Mouse (Mus musculus): ENCODE results near the gene Dxo. TPM values are rescaled to one million over a fixed set of nuclear protein-coding genes. Genes with fewer than 3 reads are reported as not detected.

Dxo gene
- polyA plus RNA-seq, 1 experiment from 2014 or later, result 69.4 TPM

GRCm38 (mm10) chr17:34860514-34860913, 23.7 kb downstream of the Dxo start:
- Histone ChIP-seq H3K36me3 (ENCODE audit: control insufficient read depth, insufficient read depth, low read length) (no peaks in the 10 kb centered on the region), H3K27me3 (ENCODE audit: control insufficient read depth, insufficient read depth, low read length) (no peaks in the 10 kb centered on the region), H3K9me3 (ENCODE audit: control insufficient read depth, low read length) (no peaks in the 10 kb centered on the region), H3K4me1 (ENCODE audit: control insufficient read depth, insufficient read depth, low read length) (no peaks in the 10 kb centered on the region), H3K4me3 (ENCODE audit: low read depth, low read length) (no peak overlapping the region), H3K27ac (ENCODE audit: low read depth, low read length) (no peak overlapping the region), H3K9ac (ENCODE audit: low read length) (no peak overlapping the region), H3K4me2 (ENCODE audit: low read depth) (no peak overlapping the region)
- DNase-seq (ENCODE audit: low spot score) (no peak), ATAC-seq (ENCODE audit: insufficient read depth, low FRiP score, low TSS enrichment) (no peak)
- 87% methylated on average over 9 of the region's 9 CpGs for WGBS

GRCm38 (mm10) chr17:34861704-34862415, 25.0 kb downstream of the Dxo start:
- Histone ChIP-seq H3K4me1 (ENCODE audit: control insufficient read depth, insufficient read depth, low read length) (no peaks in the 10 kb centered on the region), H3K9ac (ENCODE audit: low read length) (no peak overlapping the region), H3K27me3 (ENCODE audit: control insufficient read depth, insufficient read depth, low read length) (no peaks in the 10 kb centered on the region), H3K36me3 (ENCODE audit: control insufficient read depth, insufficient read depth, low read length) (no peaks in the 10 kb centered on the region), H3K27ac (ENCODE audit: low read depth, low read length) (no peak overlapping the region), H3K4me2 (ENCODE audit: low read depth) (no peak overlapping the region), H3K9me3 (ENCODE audit: control insufficient read depth, low read length) (no peaks in the 10 kb centered on the region), H3K4me3 (ENCODE audit: low read depth, low read length) (no peak overlapping the region)
- ATAC-seq (ENCODE audit: insufficient read depth, low FRiP score, low TSS enrichment), result no peak
- DNase-seq (ENCODE audit: low spot score), result no peak
- 70% methylated on average over 13 of the region's 13 CpGs for WGBS

GRCm38 (mm10) chr17:34862416-34863081, 25.7 kb downstream of the Dxo start, which contains the start of gene Cfb:
Gene Cfb, minus strand, starts transcription at chr17:34862518.
- Histone ChIP-seq H3K9me3 (ENCODE audit: control insufficient read depth, low read length) (no peaks in the 10 kb centered on the region), H3K4me2 (ENCODE audit: low read depth) (no peak within 1 kb of the TSS), H3K4me1 (ENCODE audit: control insufficient read depth, insufficient read depth, low read length) (no peaks in the 10 kb centered on the region), H3K4me3 (ENCODE audit: low read depth, low read length) (no peak within 1 kb of the TSS), H3K36me3 (ENCODE audit: control insufficient read depth, insufficient read depth, low read length) (no peaks in the 10 kb centered on the region), H3K27me3 (ENCODE audit: control insufficient read depth, insufficient read depth, low read length) (no peaks in the 10 kb centered on the region), H3K27ac (ENCODE audit: low read depth, low read length) (no peak within 1 kb of the TSS), H3K9ac (ENCODE audit: low read length) (no peak within 1 kb of the TSS)
- no peak for DNase-seq (ENCODE audit: low spot score)
- WGBS, result 65% methylated on average over 8 of the region's 8 CpGs
- no peak for ATAC-seq (ENCODE audit: insufficient read depth, low FRiP score, low TSS enrichment)

- no peaks in the 10 kb centered on the region for H3K27me3 ChIP-seq (ENCODE audit: control insufficient read depth, insufficient read depth, low read length)
- no peaks in the 10 kb centered on the region for H3K36me3 ChIP-seq (ENCODE audit: control insufficient read depth, insufficient read depth, low read length)
- WGBS, result 70% methylated on average over 7 of the region's 7 CpGs
- H3K4me2 ChIP-seq (ENCODE audit: low read depth), result no peak overlapping the region
- no peak for DNase-seq (ENCODE audit: low spot score)
- H3K27ac ChIP-seq (ENCODE audit: low read depth, low read length), result no peak overlapping the region
- no peak overlapping the region for H3K9ac ChIP-seq (ENCODE audit: low read length)
- no peaks in the 10 kb centered on the region for H3K9me3 ChIP-seq (ENCODE audit: control insufficient read depth, low read length)
- H3K4me1 ChIP-seq (ENCODE audit: control insufficient read depth, insufficient read depth, low read length), result no peaks in the 10 kb centered on the region
- H3K4me3 ChIP-seq (ENCODE audit: low read depth, low read length), result no peak overlapping the region
- ATAC-seq (ENCODE audit: insufficient read depth, low FRiP score, low TSS enrichment), result no peak
Measured at GRCm38 (mm10) chr17:34865981-34866380, 29.2 kb downstream of the Dxo start.

- no peaks in the 10 kb centered on the region for H3K4me1 ChIP-seq (ENCODE audit: control insufficient read depth, insufficient read depth, low read length)
- H3K4me2 ChIP-seq (ENCODE audit: low read depth), result no peak overlapping the region
- no peaks in the 10 kb centered on the region for H3K36me3 ChIP-seq (ENCODE audit: control insufficient read depth, insufficient read depth, low read length)
- WGBS, result 92% methylated on average over 6 of the region's 6 CpGs
- H3K27me3 ChIP-seq (ENCODE audit: control insufficient read depth, insufficient read depth, low read length), result no peaks in the 10 kb centered on the region
- H3K9ac ChIP-seq (ENCODE audit: low read length), result no peak overlapping the region
- ATAC-seq (ENCODE audit: insufficient read depth, low FRiP score, low TSS enrichment), result no peak
- no peak overlapping the region for H3K27ac ChIP-seq (ENCODE audit: low read depth, low read length)
- H3K4me3 ChIP-seq (ENCODE audit: low read depth, low read length), result no peak overlapping the region
- DNase-seq (ENCODE audit: low spot score), result no peak
- no peaks in the 10 kb centered on the region for H3K9me3 ChIP-seq (ENCODE audit: control insufficient read depth, low read length)
Measured at GRCm38 (mm10) chr17:34874321-34874720, 37.5 kb downstream of the Dxo start.

- H3K4me2 ChIP-seq (ENCODE audit: low read depth), result no peak within 1 kb of the TSS
- H3K9me3 ChIP-seq (ENCODE audit: control insufficient read depth, low read length), result no peaks in the 10 kb centered on the region
- 72% methylated on average over 11 of the region's 11 CpGs for WGBS
- ATAC-seq (ENCODE audit: insufficient read depth, low FRiP score, low TSS enrichment) (no peak), DNase-seq (ENCODE audit: low spot score) (no peak)
- H3K9ac ChIP-seq (ENCODE audit: low read length), result no peak within 1 kb of the TSS
- H3K36me3 ChIP-seq (ENCODE audit: control insufficient read depth, insufficient read depth, low read length), result no peaks in the 10 kb centered on the region
- H3K4me1 ChIP-seq (ENCODE audit: control insufficient read depth, insufficient read depth, low read length), result no peaks in the 10 kb centered on the region
- H3K4me3 ChIP-seq (ENCODE audit: low read depth, low read length), result no peak within 1 kb of the TSS
- H3K27me3 ChIP-seq (ENCODE audit: control insufficient read depth, insufficient read depth, low read length), result no peaks in the 10 kb centered on the region; the same call in 1 of the 2 replicates
- no peak within 1 kb of the TSS for H3K27ac ChIP-seq (ENCODE audit: low read depth, low read length)
Measured at GRCm38 (mm10) chr17:34879336-34879879, 42.6 kb downstream of the Dxo start, which contains the start of gene Zbtb12. Gene Zbtb12, plus strand, starts transcription at chr17:34879483.

GRCm38 (mm10) chr17:34881166-34881565, 44.3 kb downstream of the Dxo start:
- no peak for ATAC-seq (ENCODE audit: insufficient read depth, low FRiP score, low TSS enrichment)
- Histone ChIP-seq H3K4me3 (ENCODE audit: low read depth, low read length) (no peak overlapping the region), H3K4me2 (ENCODE audit: low read depth) (no peak overlapping the region)

GRCm38 (mm10) chr17:34881683-34882310, 45.0 kb downstream of the Dxo start, which contains the start of gene Gm20547:
Gene Gm20547, minus strand, starts transcription at chr17:34882042.
- DNase-seq (ENCODE audit: low spot score) (no peak), ATAC-seq (ENCODE audit: insufficient read depth, low FRiP score, low TSS enrichment) (no peak)
- 8% methylated on average over 15 of the region's 15 CpGs for WGBS
- no peak within 1 kb of the TSS for H3K27ac ChIP-seq (ENCODE audit: low read depth, low read length)
- no peaks in the 10 kb centered on the region for H3K36me3 ChIP-seq (ENCODE audit: control insufficient read depth, insufficient read depth, low read length)
- H3K9ac ChIP-seq (ENCODE audit: low read length), result peak within 1 kb of the TSS; percentile 18; the same call in 1 of the 2 replicates
- no peaks in the 10 kb centered on the region for H3K9me3 ChIP-seq (ENCODE audit: control insufficient read depth, low read length)
- no peaks in the 10 kb centered on the region; the same call in 1 of the 2 replicates for H3K27me3 ChIP-seq (ENCODE audit: control insufficient read depth, insufficient read depth, low read length)
- H3K4me2 ChIP-seq (ENCODE audit: low read depth), result 0 out of 2 replicates have a peak within 1 kb of the TSS, but pooled peaks have one; percentile 12
- no peak within 1 kb of the TSS for H3K4me3 ChIP-seq (ENCODE audit: low read depth, low read length)
- H3K4me1 ChIP-seq (ENCODE audit: control insufficient read depth, insufficient read depth, low read length), result no peaks in the 10 kb centered on the region

More at GRCm38 (mm10) chr17:34881166-34881565, 44.3 kb downstream of the Dxo start:
- no peak for DNase-seq (ENCODE audit: low spot score)
- Histone ChIP-seq H3K4me1 (ENCODE audit: control insufficient read depth, insufficient read depth, low read length) (no peaks in the 10 kb centered on the region), H3K9me3 (ENCODE audit: control insufficient read depth, low read length) (no peaks in the 10 kb centered on the region), H3K27me3 (ENCODE audit: control insufficient read depth, insufficient read depth, low read length) (no peaks in the 10 kb centered on the region; the same call in 1 of the 2 replicates), H3K36me3 (ENCODE audit: control insufficient read depth, insufficient read depth, low read length) (no peaks in the 10 kb centered on the region), H3K9ac (ENCODE audit: low read length) (no peak overlapping the region), H3K27ac (ENCODE audit: low read depth, low read length) (no peak overlapping the region)

All from neural tube, embryonic 11.5 days (tissue).